Mouse (Mus musculus): ENCODE measurements around the gene Atp2a2. TPM values are rescaled to one million over a fixed set of nuclear protein-coding genes. Genes with fewer than 3 reads are reported as not detected.

Gene Atp2a2
- polyA plus RNA-seq, 1 experiment from 2014 or later = 41.9 TPM

GRCm38 (mm10) chr5:122528591-122528990 is 26.6 kb upstream of the Atp2a2 start:
- Histone ChIP-seq H3K27me3 (ENCODE audit: insufficient read depth, poor library complexity, severe bottlenecking) (no peaks in the 10 kb centered on the region), H3K27ac (peak overlapping the region; percentile 59; the same call in 1 of the 2 replicates), H3K36me3 (peaks cover 22% of the 10 kb centered on the region; the same call in 1 of the 2 replicates), H3K4me3 (no peak overlapping the region), H3K4me1 (replicated peaks) (peaks cover 42% of the 10 kb centered on the region), H3K9me3 (0 out of 2 replicates have a peak, but pooled peaks cover 3% of the 10 kb centered on the region)
- DNase-seq (ENCODE audit: low spot score) = no peak
- WGBS = 79% methylated on average over 3 of the region's 3 CpGs

- 57% methylated on average over 11 of the region's 11 CpGs for WGBS
- peaks cover 42% of the 10 kb centered on the region for H3K4me1 ChIP-seq (replicated peaks)
- H3K4me3 ChIP-seq = no peak overlapping the region
- H3K27ac ChIP-seq = peak overlapping the region; percentile 31; the same call in 1 of the 2 replicates
- DNase-seq (ENCODE audit: low spot score) = no peak
- H3K9me3 ChIP-seq = 0 out of 2 replicates have a peak, but pooled peaks cover 3% of the 10 kb centered on the region
- H3K27me3 ChIP-seq (ENCODE audit: insufficient read depth, poor library complexity, severe bottlenecking) = no peaks in the 10 kb centered on the region
- peaks cover 18% of the 10 kb centered on the region; the same call in 1 of the 2 replicates for H3K36me3 ChIP-seq
Measured at GRCm38 (mm10) chr5:122527761-122528160, 25.7 kb upstream of the Atp2a2 start.

GRCm38 (mm10) chr5:122526878-122527730 is 25.1 kb upstream of the Atp2a2 start:
- peak overlapping the region; percentile 35 for H3K27ac ChIP-seq
- WGBS = 68% methylated on average over 15 of the region's 15 CpGs
- no peak for DNase-seq (ENCODE audit: low spot score)

GRCm38 (mm10) chr5:122526405-122526804 is 24.4 kb upstream of the Atp2a2 start:
- no peak overlapping the region for H3K27ac ChIP-seq
- no peaks in the 10 kb centered on the region for H3K27me3 ChIP-seq (ENCODE audit: insufficient read depth, poor library complexity, severe bottlenecking)
- no peak for DNase-seq (ENCODE audit: low spot score)
- WGBS = 93% methylated on average over 9 of the region's 9 CpGs
- peaks cover 7% of the 10 kb centered on the region; the same call in 1 of the 2 replicates for H3K36me3 ChIP-seq
- no peak overlapping the region for H3K4me3 ChIP-seq
- 0 out of 2 replicates have a peak, but pooled peaks cover 3% of the 10 kb centered on the region for H3K9me3 ChIP-seq
- H3K4me1 ChIP-seq (replicated peaks) = peaks cover 42% of the 10 kb centered on the region

More at GRCm38 (mm10) chr5:122526878-122527730, 25.1 kb upstream of the Atp2a2 start:
- Histone ChIP-seq H3K4me3 (no peak overlapping the region), H3K9me3 (0 out of 2 replicates have a peak, but pooled peaks cover 3% of the 10 kb centered on the region), H3K36me3 (peaks cover 12% of the 10 kb centered on the region; the same call in 1 of the 2 replicates), H3K27me3 (ENCODE audit: insufficient read depth, poor library complexity, severe bottlenecking) (no peaks in the 10 kb centered on the region), H3K4me1 (replicated peaks) (peaks cover 42% of the 10 kb centered on the region)

DNA sequence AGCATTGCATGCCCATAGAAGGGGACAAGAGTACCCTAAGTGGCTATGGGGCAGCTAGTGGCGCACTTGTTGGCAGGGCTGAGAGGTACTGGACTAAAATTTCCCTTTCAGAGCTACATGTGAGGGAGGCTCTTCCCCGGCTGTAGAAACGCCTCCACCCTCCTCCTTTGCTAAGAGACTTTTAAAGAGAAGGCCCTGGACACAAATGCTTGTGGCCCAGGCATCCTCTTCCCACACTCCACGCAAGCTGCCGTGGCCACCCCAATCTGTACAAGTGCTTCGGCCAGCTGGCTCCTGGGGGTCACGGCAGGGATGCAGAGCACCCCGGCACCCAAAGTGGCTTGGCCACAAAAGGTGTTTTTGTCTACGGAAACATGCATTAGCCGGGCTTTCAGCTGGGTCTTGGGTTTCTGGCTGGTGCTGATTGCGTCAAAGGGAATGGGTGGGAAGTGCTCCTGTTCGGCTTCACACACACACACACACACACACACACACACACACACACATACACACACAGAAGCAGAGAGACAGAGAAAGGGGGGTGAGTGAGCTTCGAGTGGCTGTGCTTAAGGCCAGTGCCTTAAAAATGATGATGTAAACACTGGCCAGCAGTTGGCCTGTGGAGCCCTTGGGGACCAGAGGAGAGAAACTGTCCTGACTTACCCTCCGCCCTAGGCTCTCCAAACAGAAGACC is 23.4 kb upstream of the Atp2a2 start:
- Histone ChIP-seq H3K4me3 (no peak overlapping the region), H3K27ac (peak overlapping the region; percentile 41; the same call in 1 of the 2 replicates), H3K4me1 (replicated peaks) (peaks cover 51% of the 10 kb centered on the region), H3K36me3 (peaks cover 5% of the 10 kb centered on the region; the same call in 1 of the 2 replicates), H3K27me3 (ENCODE audit: insufficient read depth, poor library complexity, severe bottlenecking) (no peaks in the 10 kb centered on the region), H3K9me3 (0 out of 2 replicates have a peak, but pooled peaks cover 3% of the 10 kb centered on the region)
- DNase-seq (ENCODE audit: low spot score) = no peak
- 85% methylated on average over 14 of the region's 14 CpGs for WGBS

GRCm38 (mm10) chr5:122524854-122525237 is 22.8 kb upstream of the Atp2a2 start:
- Histone ChIP-seq H3K4me3 (no peak overlapping the region), H3K27ac (peak overlapping the region; percentile 41; the same call in 1 of the 2 replicates), H3K4me1 (replicated peaks) (peaks cover 51% of the 10 kb centered on the region), H3K36me3 (peaks cover 5% of the 10 kb centered on the region; the same call in 1 of the 2 replicates), H3K9me3 (0 out of 2 replicates have a peak, but pooled peaks cover 3% of the 10 kb centered on the region), H3K27me3 (ENCODE audit: insufficient read depth, poor library complexity, severe bottlenecking) (no peaks in the 10 kb centered on the region)
- WGBS = 89% methylated on average over 4 of the region's 4 CpGs
- no peak for DNase-seq (ENCODE audit: low spot score)

- 0 out of 2 replicates have a peak, but pooled peaks cover 3% of the 10 kb centered on the region for H3K9me3 ChIP-seq
- no peak for DNase-seq (ENCODE audit: low spot score)
- H3K4me1 ChIP-seq (replicated peaks) = peaks cover 49% of the 10 kb centered on the region
- H3K4me3 ChIP-seq = no peak overlapping the region
- H3K36me3 ChIP-seq = peaks cover 5% of the 10 kb centered on the region; the same call in 1 of the 2 replicates
- H3K27ac ChIP-seq = no peak overlapping the region
- WGBS = 64% methylated on average over 3 of the region's 3 CpGs
- H3K27me3 ChIP-seq (ENCODE audit: insufficient read depth, poor library complexity, severe bottlenecking) = no peaks in the 10 kb centered on the region
Measured at GRCm38 (mm10) chr5:122524244-122524643, 22.2 kb upstream of the Atp2a2 start.

- no peak overlapping the region for H3K27ac ChIP-seq
- H3K4me3 ChIP-seq = no peak overlapping the region
- H3K4me1 ChIP-seq (replicated peaks) = peaks cover 41% of the 10 kb centered on the region
- DNase-seq (ENCODE audit: low spot score) = no peak
- WGBS = 74% methylated on average over 3 of the region's 3 CpGs
- no peaks in the 10 kb centered on the region; the same call in 1 of the 2 replicates for H3K27me3 ChIP-seq (ENCODE audit: insufficient read depth, poor library complexity, severe bottlenecking)
- H3K9me3 ChIP-seq = no peaks in the 10 kb centered on the region
- no peaks in the 10 kb centered on the region; the same call in 1 of the 2 replicates for H3K36me3 ChIP-seq
Measured at GRCm38 (mm10) chr5:122521130-122521473, 19.1 kb upstream of the Atp2a2 start.

- Histone ChIP-seq H3K9me3 (no peaks in the 10 kb centered on the region), H3K4me1 (replicated peaks) (peaks cover 41% of the 10 kb centered on the region), H3K36me3 (no peaks in the 10 kb centered on the region), H3K4me3 (no peak overlapping the region), H3K27me3 (ENCODE audit: insufficient read depth, poor library complexity, severe bottlenecking) (no peaks in the 10 kb centered on the region; the same call in 1 of the 2 replicates), H3K27ac (no peak overlapping the region)
- WGBS = 70% methylated on average over 23 of the region's 23 CpGs
- no peak for DNase-seq (ENCODE audit: low spot score)
Measured at GRCm38 (mm10) chr5:122520254-122521129, 18.5 kb upstream of the Atp2a2 start.

GRCm38 (mm10) chr5:122519043-122519660 is 17.1 kb upstream of the Atp2a2 start:
- Histone ChIP-seq H3K36me3 (no peaks in the 10 kb centered on the region), H3K27ac (peak overlapping the region; percentile 40; the same call in 1 of the 2 replicates), H3K4me3 (no peak overlapping the region), H3K9me3 (no peaks in the 10 kb centered on the region), H3K27me3 (ENCODE audit: insufficient read depth, poor library complexity, severe bottlenecking) (no peaks in the 10 kb centered on the region; the same call in 1 of the 2 replicates), H3K4me1 (replicated peaks) (peaks cover 40% of the 10 kb centered on the region)
- 61% methylated on average over 7 of the region's 7 CpGs for WGBS
- no peak for DNase-seq (ENCODE audit: low spot score)

- peaks cover 49% of the 10 kb centered on the region for H3K4me1 ChIP-seq (replicated peaks)
- no peaks in the 10 kb centered on the region for H3K36me3 ChIP-seq
- 15% methylated on average over 8 of the region's 8 CpGs for WGBS
- H3K27ac ChIP-seq = peak overlapping the region; percentile 40
- peak; percentile 58 for DNase-seq (ENCODE audit: low spot score)
- H3K4me3 ChIP-seq = no peak overlapping the region; the same call in 1 of the 2 replicates
- no peaks in the 10 kb centered on the region; the same call in 1 of the 2 replicates for H3K27me3 ChIP-seq (ENCODE audit: insufficient read depth, poor library complexity, severe bottlenecking)
- H3K9me3 ChIP-seq = no peaks in the 10 kb centered on the region
Measured at GRCm38 (mm10) chr5:122518247-122518646, 16.2 kb upstream of the Atp2a2 start.

Measured in hindbrain, embryonic 10.5 days (tissue).